ENCODE assay signal across 13 mouse cellular contexts in genomic region chr1:118927543-118928354, GRCm38 (mm10).
DNase-seq lines count a peak whose midpoint lies in the region; ATAC-seq and TF ChIP-seq lines count a peak whose summit lies in the region.
"Had no signal": no experiment of that assay in that cellular context is flagged by ENCODE, and none has a peak within 500 bp of the region (broad histone marks: within the 10 kb centered on the region; RNA-seq: fewer than 3 reads in every experiment).

No protein-coding gene starts in this region.

- peak; percentile 66; the same call in 1 of the 2 replicates for ATAC-seq in kidney, embryonic 14.5 days (ENCODE audit: low FRiP score, low TSS enrichment)
- ATAC-seq in stomach, postnatal 0 days (ENCODE audit: low FRiP score, low TSS enrichment): 0 out of 2 replicates have a peak, but pooled peaks have one; percentile 35
- no peak for ATAC-seq in intestine, embryonic 16.5 days
- ATAC-seq: CD4-positive, CD25-positive, alpha-beta regulatory T cell, adult 4 months; liver, postnatal 0 days; Patski had no signal

- H3K27ac ChIP-seq in kidney, embryonic 14.5 days (ENCODE audit: low read depth, low read length): no peak overlapping the region
- H3K27ac ChIP-seq in stomach, postnatal 0 days (replicated peaks): no peak overlapping the region
- no peak overlapping the region for H3K27ac ChIP-seq in intestine, embryonic 16.5 days (ENCODE audit: low read length)
- H3K27ac ChIP-seq: hindbrain, embryonic 13.5 days had no signal

- peaks cover 4% of the 10 kb centered on the region; the same call in 1 of the 2 replicates for H3K4me1 ChIP-seq in kidney, embryonic 14.5 days (ENCODE audit: control insufficient read depth, insufficient read depth, low read length)
- no peaks in the 10 kb centered on the region for H3K4me1 ChIP-seq in stomach, postnatal 0 days (replicated peaks; ENCODE audit: control insufficient read depth, insufficient read depth)
- H3K4me1 ChIP-seq in intestine, embryonic 16.5 days (ENCODE audit: control insufficient read depth, insufficient read depth, low read length): no peaks in the 10 kb centered on the region

- no peak overlapping the region for H3K4me3 ChIP-seq in kidney, embryonic 14.5 days (ENCODE audit: low read length)
- H3K4me3 ChIP-seq in stomach, postnatal 0 days (ENCODE audit: low read depth, low read length): no peak overlapping the region
- H3K4me3 ChIP-seq in intestine, embryonic 16.5 days (ENCODE audit: low read length): no peak overlapping the region
- H3K4me3 ChIP-seq: hindbrain, embryonic 13.5 days had no signal

- whole genome bisulfite sequencing in kidney, embryonic 14.5 days: 62% methylated on average over 12 of the region's 12 CpGs
- WGBS in stomach, postnatal 0 days: 54% methylated on average over 12 of the region's 12 CpGs
- WGBS in intestine, embryonic 16.5 days: 67% methylated on average over 12 of the region's 12 CpGs

- no peak overlapping the region for H3K4me2 ChIP-seq in kidney, embryonic 14.5 days (replicated peaks; ENCODE audit: low read depth, low read length)
- no peak overlapping the region for H3K4me2 ChIP-seq in stomach, postnatal 0 days (replicated peaks; ENCODE audit: low read depth)
- H3K4me2 ChIP-seq in intestine, embryonic 16.5 days (ENCODE audit: low read depth, low read length): no peak overlapping the region
- H3K4me2 ChIP-seq: hindbrain, embryonic 13.5 days had no signal

- no peak for TF ChIP-seq EP300 in stomach, postnatal 0 days (optimal IDR thresholded peaks at IDR 0.05)

- H3K9me3 ChIP-seq in kidney, embryonic 14.5 days (ENCODE audit: control insufficient read depth, low read length): no peaks in the 10 kb centered on the region
- no peaks in the 10 kb centered on the region for H3K9me3 ChIP-seq in stomach, postnatal 0 days (ENCODE audit: control insufficient read depth, low read length)
- no peaks in the 10 kb centered on the region for H3K9me3 ChIP-seq in intestine, embryonic 16.5 days (ENCODE audit: control insufficient read depth, low read length)
- H3K9me3 ChIP-seq: hindbrain, embryonic 13.5 days had no signal

- DNase-seq in kidney, adult 9 months: no peak
- peak; percentile 41 for DNase-seq in urinary bladder, postnatal 14 days (ENCODE audit: low spot score)
- no peak for DNase-seq in urinary bladder, postnatal 10 days (ENCODE audit: low spot score)
- DNase-seq in heart, postnatal 4 days: peak; percentile 54
- no peak for DNase-seq in stomach, postnatal 0 days (ENCODE audit: low spot score)
- no peak for DNase-seq in spleen, adult 18-20 months
- DNase-seq: adrenal gland, postnatal 14 days; liver, postnatal 0 days had no signal

- H3K36me3 ChIP-seq in kidney, embryonic 14.5 days (ENCODE audit: control insufficient read depth, insufficient read depth, low read length): no peaks in the 10 kb centered on the region
- H3K36me3 ChIP-seq in stomach, postnatal 0 days (ENCODE audit: control insufficient read depth, insufficient read depth, low read length): no peaks in the 10 kb centered on the region
- no peaks in the 10 kb centered on the region for H3K36me3 ChIP-seq in intestine, embryonic 16.5 days (ENCODE audit: control insufficient read depth, insufficient read depth, low read length)
- H3K36me3 ChIP-seq: hindbrain, embryonic 13.5 days had no signal

- no peak overlapping the region for H3K9ac ChIP-seq in kidney, embryonic 14.5 days (ENCODE audit: low read depth, low read length)
- H3K9ac ChIP-seq in stomach, postnatal 0 days (ENCODE audit: low read length): no peak overlapping the region
- no peak overlapping the region for H3K9ac ChIP-seq in intestine, embryonic 16.5 days (ENCODE audit: low read depth, low read length)
- H3K9ac ChIP-seq: hindbrain, embryonic 13.5 days; liver, postnatal 0 days had no signal

- no peaks in the 10 kb centered on the region for H3K27me3 ChIP-seq in kidney, embryonic 14.5 days (ENCODE audit: control insufficient read depth, insufficient read depth, low read length)
- H3K27me3 ChIP-seq in stomach, postnatal 0 days (ENCODE audit: control insufficient read depth, insufficient read depth, low read length): no peaks in the 10 kb centered on the region
- H3K27me3 ChIP-seq in intestine, embryonic 16.5 days (replicated peaks; ENCODE audit: control insufficient read depth, insufficient read depth, low read length): no peaks in the 10 kb centered on the region
- H3K27me3 ChIP-seq: hindbrain, embryonic 13.5 days; Patski had no signal

- no peak for TF ChIP-seq CTCF in stomach, postnatal 0 days (IDR thresholded peaks at IDR 0.05; ENCODE audit: low read depth)

Comparison
In these comparisons a context has a peak if more than half of its experiments do, and no peak if none do; other contexts are left out.
1. DNase-seq: peak in urinary bladder, postnatal 14 days (single experiment) and heart, postnatal 4 days (single experiment); none in kidney, adult 9 months (single experiment), urinary bladder, postnatal 10 days (single experiment), stomach, postnatal 0 days (single experiment) and spleen, adult 18-20 months (0 of 2).